Mouse (Mus musculus) small intestine, adult 2 months (tissue): ENCODE measurements around the gene Krt78.

ENCODE experiments used
- CTCF ChIP-seq: fragments of 200-500 bp; IDR thresholded peaks from 2 replicates; pipeline ENCODE4 v1.5.1; 2012; ENCODE audit warnings: low read depth, mild to moderate bottlenecking, control low read depth, inconsistent platforms, low read length, moderate library complexity, mixed read lengths; ENCODE audit not compliant: insufficient replicate concordance, insufficient read length; ENCODE audit errors: extremely low read depth
- POLR2A ChIP-seq: fragments of 200-500 bp; IDR thresholded peaks from 2 replicates; pipeline ENCODE4 v1.6.1; 2012; ENCODE audit warnings: low read depth, mild to moderate bottlenecking, control low read depth, inconsistent platforms, low read length, moderate library complexity

GRCm38 (mm10) chr15:101902171-101903149, 51.6 kb downstream of the Krt78 start:
- no peak for TF ChIP-seq POLR2A
- no peak for TF ChIP-seq CTCF
